Mouse (Mus musculus) right cerebral cortex, postnatal 14 days (tissue): ENCODE measurements around the gene Dhrs4.
A peak's percentile ranks its signal among the peaks of the same experiment; 100 is the strongest.

Source experiments
- DNase-seq: peaks from one replicate; pipeline ENCODE4 v3.0.0; 2022

Gene Dhrs4

GRCm38 (mm10) chr14:55490361-55491201, 12.0 kb downstream of the Dhrs4 start, which contains the start of gene Carmil3:
Gene Carmil3 (plus strand): TSS chr14:55490651.
- DNase-seq: peak; percentile 85

GRCm38 (mm10) chr14:55491291-55491833, 12.8 kb downstream of the Dhrs4 start:
- DNase-seq: peak; percentile 56

GRCm38 (mm10) chr14:55492103-55492502, 13.5 kb downstream of the Dhrs4 start:
- no peak for DNase-seq

- DNase-seq: no peak
These were observed 17.1 kb downstream of the Dhrs4 start for GRCm38 (mm10) chr14:55495509-55496240.

GRCm38 (mm10) chr14:55496761-55497448, 18.3 kb downstream of the Dhrs4 start:
- no peak for DNase-seq

- DNase-seq: peak; percentile 87
These were observed 18.9 kb downstream of the Dhrs4 start for GRCm38 (mm10) chr14:55497449-55497821.

GRCm38 (mm10) chr14:55505612-55506011, 27.1 kb downstream of the Dhrs4 start:
- no peak for DNase-seq

- DNase-seq: no peak
These were observed 29.2 kb downstream of the Dhrs4 start for GRCm38 (mm10) chr14:55507801-55508200.

GRCm38 (mm10) chr14:55509540-55509939, 31.0 kb downstream of the Dhrs4 start:
- no peak for DNase-seq

- peak; percentile 55 for DNase-seq
These were observed 31.7 kb downstream of the Dhrs4 start, which contains the start of gene Cpne6 for GRCm38 (mm10) chr14:55510125-55510731. Gene Cpne6 (plus strand): TSS chr14:55510445.

GRCm38 (mm10) chr14:55511037-55511436, 32.5 kb downstream of the Dhrs4 start:
- DNase-seq: peak; percentile 58

GRCm38 (mm10) chr14:55513927-55514326, 35.4 kb downstream of the Dhrs4 start:
- no peak for DNase-seq

- DNase-seq: no peak
These were observed 37.3 kb downstream of the Dhrs4 start for GRCm38 (mm10) chr14:55515846-55516245.

- peak; percentile 46 for DNase-seq
These were observed 40.3 kb downstream of the Dhrs4 start for GRCm38 (mm10) chr14:55518897-55519296.

- DNase-seq: no peak
These were observed 41.0 kb downstream of the Dhrs4 start for GRCm38 (mm10) chr14:55519604-55520003.

GRCm38 (mm10) chr14:55520451-55521361, 42.1 kb downstream of the Dhrs4 start:
- peak; percentile 43 for DNase-seq

GRCm38 (mm10) chr14:55524062-55524461, 45.5 kb downstream of the Dhrs4 start:
- no peak for DNase-seq

GRCm38 (mm10) chr14:55524785-55525184, 46.2 kb downstream of the Dhrs4 start, which contains the start of gene Nrl:
Gene Nrl (minus strand): TSS chr14:55524981.
- no peak for DNase-seq

GRCm38 (mm10) chr14:55526674-55527073, 48.1 kb downstream of the Dhrs4 start:
- DNase-seq: no peak

GRCm38 (mm10) chr14:55527940-55528339, 49.4 kb downstream of the Dhrs4 start:
- DNase-seq: no peak

GRCm38 (mm10) chr14:55536116-55536745, 57.7 kb downstream of the Dhrs4 start:
- DNase-seq: peak; percentile 50
